Mouse (Mus musculus): ENCODE data around the gene Dglucy.

The Dglucy gene

GRCm38 (mm10) chr12:100928286-100928685 is 149.4 kb downstream of the Dglucy start:
- no peak for DNase-seq (ENCODE audit: low spot score in 2 of 2)

- no peak for DNase-seq (ENCODE audit: low spot score in 2 of 2)
Observed at GRCm38 (mm10) chr12:100931653-100932052, 152.8 kb downstream of the Dglucy start.

GRCm38 (mm10) chr12:100934796-100935195 is 155.9 kb downstream of the Dglucy start:
- no peak for DNase-seq (ENCODE audit: low spot score in 2 of 2)

GRCm38 (mm10) chr12:100936116-100936515 is 157.3 kb downstream of the Dglucy start:
- peak; percentile 77 to 91 for DNase-seq (ENCODE audit: low spot score in 2 of 2)

- DNase-seq (ENCODE audit: low spot score in 2 of 2): no peak
Observed at GRCm38 (mm10) chr12:100936737-100937136, 157.9 kb downstream of the Dglucy start.

GRCm38 (mm10) chr12:100937441-100938360 is 158.8 kb downstream of the Dglucy start:
- DNase-seq (ENCODE audit: low spot score in 2 of 2): no peak

- no peak for DNase-seq (ENCODE audit: low spot score in 2 of 2)
Observed at GRCm38 (mm10) chr12:100941361-100941760, 162.5 kb downstream of the Dglucy start.

- no peak for DNase-seq (ENCODE audit: low spot score in 2 of 2)
Observed at GRCm38 (mm10) chr12:100943146-100943545, 164.3 kb downstream of the Dglucy start.

GRCm38 (mm10) chr12:100944921-100945336 is 166.1 kb downstream of the Dglucy start:
- DNase-seq (ENCODE audit: low spot score in 2 of 2): no peak

GRCm38 (mm10) chr12:100945501-100945900 is 166.6 kb downstream of the Dglucy start:
- DNase-seq (ENCODE audit: low spot score in 2 of 2): no peak

GRCm38 (mm10) chr12:100945948-100946347 is 167.1 kb downstream of the Dglucy start:
- DNase-seq (ENCODE audit: low spot score in 2 of 2): no peak
